Mouse (Mus musculus): Measurements from ENCODE around the gene Nlrc4. TPM values are rescaled to one million over a fixed set of nuclear protein-coding genes. Genes with fewer than 3 reads are reported as not detected.
"Not testable (repeated sequence)": the region's sequence is repeated elsewhere in the genome, so short reads cannot be mapped to it uniquely, and the experiment has no call there.

Gene Nlrc4
- polyA plus RNA-seq, 1 experiment from 2014 or later = 5.5 TPM

DNA sequence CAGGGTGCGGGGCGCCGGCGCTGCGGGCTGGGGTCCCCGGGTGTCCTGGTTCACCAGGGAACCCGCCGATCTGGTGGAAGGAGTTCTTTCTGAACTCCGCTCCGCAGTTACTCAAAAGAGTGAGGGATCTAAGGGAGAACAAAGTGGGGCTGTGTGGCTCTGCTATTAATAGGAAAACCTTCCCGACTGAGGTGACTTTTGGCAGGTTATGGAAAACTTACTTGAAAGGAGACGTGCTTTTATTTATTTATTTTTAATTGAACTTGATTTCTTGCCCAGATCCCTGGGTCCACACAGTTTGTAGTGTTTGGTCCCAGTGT, 30.9 kb upstream of the Nlrc4 start:
- Histone ChIP-seq H3K9me3 (ENCODE audit: control insufficient read depth, low read length) (no peaks in the 10 kb centered on the region), H3K36me3 (ENCODE audit: control insufficient read depth, insufficient read depth, low read length) (peaks cover 5% of the 10 kb centered on the region; the same call in 1 of the 2 replicates), H3K4me3 (ENCODE audit: low read depth, low read length) (peak overlapping the region; percentile 92), H3K27ac (replicated peaks) (peak overlapping the region; percentile 96), H3K27me3 (ENCODE audit: control insufficient read depth, insufficient read depth, low read length) (no peaks in the 10 kb centered on the region), H3K9ac (ENCODE audit: low read length) (peak overlapping the region; percentile 95), H3K4me1 (replicated peaks; ENCODE audit: control insufficient read depth, insufficient read depth) (no peaks in the 10 kb centered on the region), H3K4me2 (replicated peaks; ENCODE audit: low read depth) (peak overlapping the region; percentile 65)
- no peak for DNase-seq (ENCODE audit: low spot score)
- TF ChIP-seq EP300 (optimal IDR thresholded peaks at IDR 0.05) (no peak), CTCF (IDR thresholded peaks at IDR 0.05; ENCODE audit: low read depth) (no peak)
- WGBS = 1% methylated on average over 12 of the region's 12 CpGs
- no peak for ATAC-seq (ENCODE audit: low FRiP score, low TSS enrichment)

DNA sequence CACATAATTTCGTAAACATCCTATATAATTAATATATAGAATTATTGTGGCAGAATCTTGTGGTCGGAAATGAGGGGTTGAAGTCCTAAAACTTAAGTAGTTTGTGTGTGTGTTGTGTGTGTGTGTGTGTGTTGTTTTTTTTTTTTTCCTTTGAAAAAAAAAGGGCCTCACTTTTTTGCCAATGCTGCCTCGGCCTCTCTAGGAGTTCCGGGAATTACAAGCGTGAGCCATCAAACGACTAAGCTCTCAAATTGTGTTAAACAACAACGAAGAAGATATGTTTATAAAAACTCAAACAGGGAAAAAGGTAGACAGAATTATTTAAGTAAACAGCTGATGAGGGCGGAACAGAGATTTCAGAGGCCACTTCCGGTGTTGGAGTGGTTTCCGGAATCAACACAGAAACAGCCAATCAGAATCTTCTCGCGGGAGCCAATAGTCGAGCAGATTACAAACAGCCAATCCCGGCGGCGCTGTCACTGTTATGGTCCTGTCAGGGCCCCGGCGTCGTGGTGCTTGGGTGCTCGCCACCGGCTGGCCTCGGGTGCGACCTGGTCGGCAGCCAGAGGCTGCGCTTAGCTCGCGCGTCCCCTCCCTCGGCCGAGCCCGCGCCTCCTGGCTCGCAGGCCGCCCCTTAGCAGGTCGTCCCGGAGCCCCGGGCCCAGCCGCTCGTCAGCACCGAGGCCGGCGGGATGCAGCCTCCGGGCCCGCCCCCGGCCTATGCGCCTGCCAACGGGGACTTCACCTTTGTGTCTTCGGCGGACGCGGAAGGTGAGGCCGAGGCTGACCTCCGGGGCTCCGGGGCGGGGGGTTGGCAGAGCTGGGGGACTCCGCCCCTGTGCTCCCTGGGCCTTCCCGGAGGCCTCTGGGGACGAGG, 30.3 kb upstream of the Nlrc4 start, which contains the start of gene Yipf4:
TSS of gene Yipf4 (plus strand) at position 470 of the 877 bp plus-strand sequence.
- 4% methylated on average over 50 of the region's 58 CpGs for WGBS

DNA sequence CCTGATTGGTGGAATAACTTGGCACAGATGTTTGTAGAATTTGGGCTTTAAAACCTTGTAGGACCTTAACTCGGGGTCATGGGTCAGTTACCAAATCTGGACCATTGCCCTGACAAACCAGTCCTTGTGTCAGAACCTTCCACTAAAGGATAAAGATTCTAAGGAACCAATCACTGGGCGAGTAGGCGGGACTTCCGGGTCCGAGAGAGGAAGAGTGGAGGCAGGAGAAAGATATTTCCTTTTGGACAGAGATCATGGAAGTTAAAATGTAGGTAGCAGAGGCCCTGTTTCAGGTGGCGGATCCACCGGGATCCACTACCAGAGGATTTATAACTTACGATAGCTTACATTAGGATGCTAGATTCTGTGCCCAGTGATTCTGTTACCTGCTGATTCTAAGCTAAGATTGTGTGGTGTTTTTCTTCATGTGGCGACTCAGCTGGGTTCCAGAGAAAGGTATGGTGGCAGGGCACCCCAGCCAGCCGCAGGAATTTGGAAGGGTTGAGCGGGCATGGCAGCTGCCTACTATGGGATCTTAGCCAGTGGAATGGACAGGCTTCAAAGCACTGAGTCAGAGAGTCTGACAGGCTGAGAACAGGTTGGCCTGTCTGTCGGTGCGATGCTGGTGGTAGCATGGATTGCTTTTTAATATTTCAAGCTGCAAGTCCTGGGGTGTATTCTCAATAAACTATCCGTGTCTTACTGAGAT, 21.6 kb upstream of the Nlrc4 start:
- no peak for TF ChIP-seq EP300 (optimal IDR thresholded peaks at IDR 0.05)
- no peak for TF ChIP-seq CTCF (IDR thresholded peaks at IDR 0.05; ENCODE audit: low read depth)
- Histone ChIP-seq H3K4me2 (replicated peaks; ENCODE audit: low read depth) (no peak overlapping the region), H3K4me3 (ENCODE audit: low read depth, low read length) (no peak overlapping the region), H3K9me3 (ENCODE audit: control insufficient read depth, low read length) (no peaks in the 10 kb centered on the region), H3K9ac (ENCODE audit: low read length) (no peak overlapping the region), H3K27ac (replicated peaks) (no peak overlapping the region), H3K4me1 (replicated peaks; ENCODE audit: control insufficient read depth, insufficient read depth) (no peaks in the 10 kb centered on the region), H3K36me3 (ENCODE audit: control insufficient read depth, insufficient read depth, low read length) (no peaks in the 10 kb centered on the region), H3K27me3 (ENCODE audit: control insufficient read depth, insufficient read depth, low read length) (no peaks in the 10 kb centered on the region)
- no peak for ATAC-seq (ENCODE audit: low FRiP score, low TSS enrichment)
- DNase-seq (ENCODE audit: low spot score) = no peak
- WGBS = 84% methylated on average over 14 of the region's 14 CpGs

More for the DNA sequence above, 30.3 kb upstream of the Nlrc4 start, which contains the start of gene Yipf4:
- peak; percentile 99 for ATAC-seq (ENCODE audit: low FRiP score, low TSS enrichment)
- Histone ChIP-seq H3K27me3 (ENCODE audit: control insufficient read depth, insufficient read depth, low read length) (no peaks in the 10 kb centered on the region), H3K4me3 (ENCODE audit: low read depth, low read length) (peak within 1 kb of the TSS; percentile 92), H3K9ac (ENCODE audit: low read length) (peak within 1 kb of the TSS; percentile 95), H3K27ac (replicated peaks) (peak within 1 kb of the TSS; percentile 96), H3K36me3 (ENCODE audit: control insufficient read depth, insufficient read depth, low read length) (peaks cover 3% of the 10 kb centered on the region; the same call in 1 of the 2 replicates), H3K9me3 (ENCODE audit: control insufficient read depth, low read length) (no peaks in the 10 kb centered on the region), H3K4me1 (replicated peaks; ENCODE audit: control insufficient read depth, insufficient read depth) (no peaks in the 10 kb centered on the region), H3K4me2 (replicated peaks; ENCODE audit: low read depth) (peak within 1 kb of the TSS; percentile 65)
- no peak for TF ChIP-seq CTCF (IDR thresholded peaks at IDR 0.05; ENCODE audit: low read depth)
- TF ChIP-seq EP300 (optimal IDR thresholded peaks at IDR 0.05) = peak; percentile 83
- DNase-seq (ENCODE audit: low spot score) = peak; percentile 97

DNA sequence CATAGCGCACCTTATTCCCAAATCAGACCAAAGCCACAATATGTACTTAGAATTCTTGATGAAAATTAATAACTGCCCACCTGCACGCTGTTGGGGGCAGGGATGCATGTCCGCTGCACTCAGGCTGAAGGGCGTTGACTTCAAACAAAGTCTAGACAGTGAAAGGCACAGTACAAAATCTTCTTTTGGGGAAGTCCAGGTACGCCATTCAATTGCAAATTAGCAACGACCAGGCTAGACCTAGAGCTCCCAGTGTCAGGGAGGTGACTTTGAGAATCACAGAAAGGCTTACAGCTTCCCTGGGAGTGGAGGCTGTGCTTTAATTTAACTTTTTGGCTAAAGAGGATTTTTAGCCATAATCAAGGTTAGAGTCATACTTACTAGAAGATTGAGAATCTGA, 11.2 kb upstream of the Nlrc4 start:
- not testable (repeated sequence) for H3K4me2 ChIP-seq (replicated peaks; ENCODE audit: low read depth); DNase-seq (ENCODE audit: low spot score); H3K27ac ChIP-seq (replicated peaks); ATAC-seq (ENCODE audit: low FRiP score, low TSS enrichment); H3K9me3 ChIP-seq (ENCODE audit: control insufficient read depth, low read length); H3K4me3 ChIP-seq (ENCODE audit: low read depth, low read length); H3K27me3 ChIP-seq (ENCODE audit: control insufficient read depth, insufficient read depth, low read length); H3K9ac ChIP-seq (ENCODE audit: low read length); H3K36me3 ChIP-seq (ENCODE audit: control insufficient read depth, insufficient read depth, low read length); H3K4me1 ChIP-seq (replicated peaks; ENCODE audit: control insufficient read depth, insufficient read depth)
- 77% methylated on average over 6 of the region's 6 CpGs for WGBS

DNA sequence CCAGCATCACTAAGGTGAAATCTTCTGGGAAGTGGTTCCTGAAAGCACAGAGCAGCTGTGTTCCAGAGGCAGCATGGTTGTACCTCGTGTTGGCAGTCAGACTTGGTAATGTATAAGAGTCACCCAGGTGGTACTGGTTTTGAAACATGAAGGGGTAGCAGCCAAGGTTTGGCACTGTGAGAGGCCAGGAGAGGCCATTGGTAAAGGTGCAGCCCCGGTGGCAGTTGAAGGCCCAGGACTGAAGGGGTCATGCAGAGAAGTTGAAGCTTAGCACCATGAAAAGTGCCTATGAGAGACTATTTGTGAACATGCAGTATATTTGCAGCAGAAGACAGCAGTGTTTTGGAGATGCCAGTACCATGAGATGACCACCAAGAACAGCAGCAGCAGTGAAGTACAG, 9.0 kb upstream of the Nlrc4 start:
- H3K4me2 ChIP-seq (replicated peaks; ENCODE audit: low read depth); H3K9ac ChIP-seq (ENCODE audit: low read length); H3K27me3 ChIP-seq (ENCODE audit: control insufficient read depth, insufficient read depth, low read length); ATAC-seq (ENCODE audit: low FRiP score, low TSS enrichment); H3K27ac ChIP-seq (replicated peaks); H3K36me3 ChIP-seq (ENCODE audit: control insufficient read depth, insufficient read depth, low read length); H3K4me1 ChIP-seq (replicated peaks; ENCODE audit: control insufficient read depth, insufficient read depth); DNase-seq (ENCODE audit: low spot score); H3K9me3 ChIP-seq (ENCODE audit: control insufficient read depth, low read length); H3K4me3 ChIP-seq (ENCODE audit: low read depth, low read length): not testable (repeated sequence)
- 89% methylated on average over 2 of the region's 2 CpGs for WGBS

DNA sequence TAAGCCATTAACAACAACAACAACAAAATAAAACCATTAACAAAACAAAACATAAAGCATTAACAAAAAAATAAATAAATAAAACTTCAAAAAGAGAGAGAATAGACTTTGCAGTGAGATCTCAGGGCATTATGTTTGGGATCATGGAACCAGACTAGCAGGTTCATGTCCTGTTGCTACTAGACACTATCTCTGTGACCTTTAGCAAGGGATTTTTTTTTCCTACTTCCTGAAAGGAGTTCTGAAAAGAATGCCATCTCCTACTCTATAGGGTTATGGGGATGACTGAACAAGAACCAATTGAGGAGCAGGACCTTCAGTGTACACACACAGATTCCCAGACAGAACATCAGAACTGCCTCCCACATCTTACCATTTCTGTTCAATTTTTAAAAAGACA, 4.6 kb upstream of the Nlrc4 start:
- Histone ChIP-seq H3K27me3 (ENCODE audit: control insufficient read depth, insufficient read depth, low read length) (no peaks in the 10 kb centered on the region), H3K9ac (ENCODE audit: low read length) (no peak overlapping the region), H3K4me1 (replicated peaks; ENCODE audit: control insufficient read depth, insufficient read depth) (no peaks in the 10 kb centered on the region), H3K27ac (replicated peaks) (0 out of 2 replicates have a peak overlapping the region, but pooled peaks have one; percentile 50), H3K9me3 (ENCODE audit: control insufficient read depth, low read length) (no peaks in the 10 kb centered on the region), H3K4me3 (ENCODE audit: low read depth, low read length) (no peak overlapping the region), H3K4me2 (replicated peaks; ENCODE audit: low read depth) (no peak overlapping the region), H3K36me3 (ENCODE audit: control insufficient read depth, insufficient read depth, low read length) (no peaks in the 10 kb centered on the region)
- peak; percentile 92 for ATAC-seq (ENCODE audit: low FRiP score, low TSS enrichment)
- no peak for TF ChIP-seq EP300 (optimal IDR thresholded peaks at IDR 0.05)
- no peak for TF ChIP-seq CTCF (IDR thresholded peaks at IDR 0.05; ENCODE audit: low read depth)
- peak; percentile 23 for DNase-seq (ENCODE audit: low spot score)

Measured in stomach, postnatal 0 days (tissue).